Mouse (Mus musculus): ENCODE measurements around the gene Nkx2-5.

Nkx2-5 gene

GRCm38 (mm10) chr17:26844909-26845148, at the start of gene Nkx2-5:
TSS of gene Nkx2-5 (minus strand) at chr17:26845009.
- no peak for DNase-seq

GRCm38 (mm10) chr17:26894342-26894741, 49.5 kb upstream of the Nkx2-5 start:
- no peak for DNase-seq

- no peak for DNase-seq
These were observed 48.7 kb upstream of the Nkx2-5 start for GRCm38 (mm10) chr17:26893492-26893891.

GRCm38 (mm10) chr17:26892635-26893375, 48.0 kb upstream of the Nkx2-5 start:
- peak; percentile 15 for DNase-seq

- no peak for DNase-seq
These were observed 43.1 kb upstream of the Nkx2-5 start for GRCm38 (mm10) chr17:26887926-26888325.

GRCm38 (mm10) chr17:26886047-26886749, 41.4 kb upstream of the Nkx2-5 start:
- DNase-seq, result peak; percentile 87

- DNase-seq, result peak; percentile 86
These were observed 40.5 kb upstream of the Nkx2-5 start for GRCm38 (mm10) chr17:26884995-26885926.

GRCm38 (mm10) chr17:26883585-26883984, 38.8 kb upstream of the Nkx2-5 start:
- DNase-seq, result no peak

GRCm38 (mm10) chr17:26882706-26883105, 37.9 kb upstream of the Nkx2-5 start:
- DNase-seq, result no peak

GRCm38 (mm10) chr17:26879235-26879634, 34.4 kb upstream of the Nkx2-5 start:
- no peak for DNase-seq

- DNase-seq, result no peak
These were observed 33.1 kb upstream of the Nkx2-5 start for GRCm38 (mm10) chr17:26877927-26878326.

GRCm38 (mm10) chr17:26874542-26874941, 29.7 kb upstream of the Nkx2-5 start:
- DNase-seq, result no peak

GRCm38 (mm10) chr17:26873502-26873901, 28.7 kb upstream of the Nkx2-5 start:
- no peak for DNase-seq

GRCm38 (mm10) chr17:26872870-26873269, 28.1 kb upstream of the Nkx2-5 start:
- no peak for DNase-seq

- no peak for DNase-seq
These were observed 23.9 kb upstream of the Nkx2-5 start for GRCm38 (mm10) chr17:26868756-26869155.

- no peak for DNase-seq
These were observed 20.3 kb upstream of the Nkx2-5 start for GRCm38 (mm10) chr17:26865156-26865555.

- no peak for DNase-seq
These were observed 19.5 kb upstream of the Nkx2-5 start for GRCm38 (mm10) chr17:26864343-26864742.

- DNase-seq, result no peak
These were observed 17.0 kb upstream of the Nkx2-5 start for GRCm38 (mm10) chr17:26861793-26862192.

GRCm38 (mm10) chr17:26861383-26861782, 16.6 kb upstream of the Nkx2-5 start:
- peak; percentile 48 for DNase-seq

GRCm38 (mm10) chr17:26860906-26861305, 16.1 kb upstream of the Nkx2-5 start:
- no peak for DNase-seq

- no peak for DNase-seq
These were observed 7.5 kb upstream of the Nkx2-5 start for GRCm38 (mm10) chr17:26852262-26852661.

- no peak for DNase-seq
These were observed 6.3 kb upstream of the Nkx2-5 start for GRCm38 (mm10) chr17:26851136-26851460.

GRCm38 (mm10) chr17:26850358-26851135, 5.7 kb upstream of the Nkx2-5 start:
- peak; percentile 18 for DNase-seq
